Mouse (Mus musculus): ENCODE results near the gene Sema4f.

Gene Sema4f

DNA sequence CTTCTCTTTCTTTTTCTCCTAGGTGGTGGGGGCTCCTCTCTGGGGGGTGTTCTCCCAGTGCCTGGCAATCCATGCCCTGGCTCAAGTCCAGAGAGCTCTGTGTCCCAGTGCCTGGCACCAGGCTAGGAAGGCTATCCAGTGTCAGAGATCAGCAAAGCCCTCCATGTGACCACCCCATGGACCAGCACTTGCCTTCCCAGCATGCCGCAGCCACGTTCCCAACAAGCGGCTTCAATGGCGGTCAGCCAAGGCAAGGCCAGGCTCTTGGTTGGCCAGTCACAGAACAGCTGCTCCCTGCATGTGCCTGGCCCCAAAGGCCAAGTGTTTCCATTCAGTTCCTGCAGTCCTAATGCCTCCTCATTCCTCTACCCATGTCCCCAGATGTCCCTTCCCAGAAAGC lies 53.2 kb downstream of the Sema4f start:
- Histone ChIP-seq H3K27me3 (ENCODE audit: insufficient read depth, low read length) (no peaks in the 10 kb centered on the region), H3K4me3 (replicated peaks; ENCODE audit: low read length) (peak overlapping the region; percentile 26; the same call in 1 of the 2 replicates), H3K9me3 (ENCODE audit: low read length) (no peaks in the 10 kb centered on the region; the same call in none of the 2 replicates), H3K36me3 (ENCODE audit: insufficient read depth, low read length) (no peaks in the 10 kb centered on the region), H3K4me1 (replicated peaks; ENCODE audit: low read depth, low read length) (peaks cover 64% of the 10 kb centered on the region)
- no peak for TF ChIP-seq NANOG (IDR thresholded peaks at IDR 0.05; ENCODE audit: borderline replicate concordance, low read length)
- TF ChIP-seq POU5F1 (IDR thresholded peaks at IDR 0.05; ENCODE audit: borderline replicate concordance, low read length): no peak
- TF ChIP-seq CTCF (conservative IDR thresholded peaks at IDR 0.05; ENCODE audit: low read length): no peak

DNA sequence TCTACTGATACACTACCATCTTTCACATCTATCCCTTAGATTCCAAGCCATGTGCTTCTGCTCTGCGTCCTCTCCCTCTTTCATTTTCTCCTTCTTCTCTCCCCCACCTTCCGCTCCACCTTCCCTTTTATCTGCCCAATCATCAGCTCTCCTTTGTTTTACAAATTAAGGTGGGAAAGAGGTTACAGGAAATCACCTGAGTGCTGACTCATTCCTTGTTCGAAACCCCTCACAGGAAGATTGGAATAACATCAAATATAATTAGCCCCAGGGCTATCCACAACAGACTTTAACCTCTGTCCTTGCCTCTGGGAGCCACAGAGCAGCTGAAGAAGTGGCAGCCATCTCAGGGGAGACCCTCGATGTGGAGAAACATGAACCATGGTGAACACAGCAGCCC lies 53.7 kb downstream of the Sema4f start:
- Histone ChIP-seq H3K9me3 (ENCODE audit: low read length) (no peaks in the 10 kb centered on the region; the same call in none of the 2 replicates), H3K27me3 (ENCODE audit: insufficient read depth, low read length) (no peaks in the 10 kb centered on the region), H3K36me3 (ENCODE audit: insufficient read depth, low read length) (no peaks in the 10 kb centered on the region), H3K4me1 (replicated peaks; ENCODE audit: low read depth, low read length) (peaks cover 64% of the 10 kb centered on the region), H3K4me3 (replicated peaks; ENCODE audit: low read length) (0 out of 2 replicates have a peak overlapping the region, but pooled peaks have one; percentile 26)
- TF ChIP-seq NANOG (IDR thresholded peaks at IDR 0.05; ENCODE audit: borderline replicate concordance, low read length) (no peak), CTCF (conservative IDR thresholded peaks at IDR 0.05; ENCODE audit: low read length) (no peak), POU5F1 (IDR thresholded peaks at IDR 0.05; ENCODE audit: borderline replicate concordance, low read length) (no peak)

DNA sequence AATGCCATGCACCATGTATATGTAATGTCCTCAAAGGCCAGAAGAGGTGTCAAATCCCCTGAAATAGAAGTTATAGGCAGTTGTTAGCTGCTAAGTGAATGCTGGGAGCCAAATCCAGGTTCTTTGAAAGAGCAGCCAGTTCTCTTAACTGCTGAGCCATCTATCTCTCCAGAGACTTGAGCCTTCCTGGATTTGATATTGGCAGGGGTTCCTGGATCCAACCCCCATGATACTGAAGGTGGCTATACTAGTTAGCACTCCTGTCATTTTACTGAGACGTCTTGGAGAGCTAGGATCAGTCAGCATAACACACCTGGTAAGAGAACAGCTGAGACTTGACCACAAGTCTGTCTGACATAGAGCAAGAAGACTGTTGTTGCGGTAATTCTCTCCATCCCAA lies 54.1 kb downstream of the Sema4f start:
- Histone ChIP-seq H3K36me3 (ENCODE audit: insufficient read depth, low read length) (no peaks in the 10 kb centered on the region), H3K9me3 (ENCODE audit: low read length) (no peaks in the 10 kb centered on the region; the same call in none of the 2 replicates), H3K4me1 (replicated peaks; ENCODE audit: low read depth, low read length) (peaks cover 60% of the 10 kb centered on the region), H3K27me3 (ENCODE audit: insufficient read depth, low read length) (no peaks in the 10 kb centered on the region), H3K4me3 (replicated peaks; ENCODE audit: low read length) (no peak overlapping the region)
- TF ChIP-seq CTCF (conservative IDR thresholded peaks at IDR 0.05; ENCODE audit: low read length): no peak
- TF ChIP-seq POU5F1 (IDR thresholded peaks at IDR 0.05; ENCODE audit: borderline replicate concordance, low read length): no peak
- TF ChIP-seq NANOG (IDR thresholded peaks at IDR 0.05; ENCODE audit: borderline replicate concordance, low read length): no peak

DNA sequence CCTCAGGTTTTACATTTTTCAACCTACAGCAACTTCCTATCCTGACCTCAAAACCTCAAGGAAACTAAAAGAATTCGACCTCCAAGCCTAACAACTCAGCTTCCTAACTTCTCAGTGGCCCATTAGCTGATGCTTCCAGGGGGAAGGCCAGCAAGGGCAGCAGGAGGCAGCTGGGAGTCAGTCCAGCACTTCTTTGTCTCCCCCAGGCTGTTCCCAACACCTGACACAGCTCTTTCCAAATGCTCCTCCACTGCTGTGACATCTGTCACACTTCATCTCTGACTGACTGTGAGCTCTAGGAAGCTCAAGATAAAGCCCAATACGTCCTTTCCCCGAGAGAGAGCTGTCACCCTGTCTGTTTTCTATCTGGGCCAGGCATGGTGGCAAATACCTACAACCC lies 55.0 kb downstream of the Sema4f start:
- no peak overlapping the region for H3K4me3 ChIP-seq (replicated peaks; ENCODE audit: low read length)
- no peaks in the 10 kb centered on the region for H3K36me3 ChIP-seq (ENCODE audit: insufficient read depth, low read length)
- no peaks in the 10 kb centered on the region for H3K27me3 ChIP-seq (ENCODE audit: insufficient read depth, low read length)
- no peaks in the 10 kb centered on the region; the same call in none of the 2 replicates for H3K9me3 ChIP-seq (ENCODE audit: low read length)
- TF ChIP-seq CTCF (conservative IDR thresholded peaks at IDR 0.05; ENCODE audit: low read length): no peak
- no peak for TF ChIP-seq POU5F1 (IDR thresholded peaks at IDR 0.05; ENCODE audit: borderline replicate concordance, low read length)
- TF ChIP-seq NANOG (IDR thresholded peaks at IDR 0.05; ENCODE audit: borderline replicate concordance, low read length): no peak
- H3K4me1 ChIP-seq (replicated peaks; ENCODE audit: low read depth, low read length): peaks cover 63% of the 10 kb centered on the region

DNA sequence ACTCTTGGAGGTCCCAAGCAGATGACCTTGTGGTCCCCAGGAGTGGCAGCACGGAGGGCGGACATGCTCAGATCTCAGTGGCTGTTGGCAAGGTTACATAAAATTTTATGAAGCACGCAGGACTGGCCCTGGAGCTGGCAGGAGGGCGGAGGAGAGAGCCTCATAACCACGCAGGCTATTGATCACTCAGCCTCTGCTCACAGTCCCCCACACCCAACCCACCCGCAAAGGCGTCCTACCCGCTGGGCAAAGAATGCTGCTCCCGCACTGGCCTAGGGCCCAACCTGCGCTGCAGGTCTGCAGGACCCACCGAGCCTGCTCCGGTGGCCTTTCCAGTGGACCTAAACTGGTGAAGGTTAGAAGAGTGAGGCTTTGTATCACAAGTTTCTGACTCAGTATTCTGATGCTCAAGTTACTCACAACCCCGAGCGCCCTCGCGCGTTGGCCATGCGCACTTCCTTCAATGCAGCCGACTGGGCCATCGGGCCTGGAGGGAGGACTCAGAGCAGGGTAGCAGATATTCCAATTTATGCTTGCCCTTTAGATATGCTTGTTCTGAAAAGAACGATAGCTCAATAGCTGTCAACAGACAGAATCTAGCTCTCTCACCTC lies 58.0 kb downstream of the Sema4f start:
- Histone ChIP-seq H3K9me3 (ENCODE audit: low read length) (no peaks in the 10 kb centered on the region; the same call in none of the 2 replicates), H3K4me1 (replicated peaks; ENCODE audit: low read depth, low read length) (peaks cover 64% of the 10 kb centered on the region), H3K4me3 (replicated peaks; ENCODE audit: low read length) (peak overlapping the region; percentile 62), H3K27me3 (ENCODE audit: insufficient read depth, low read length) (no peaks in the 10 kb centered on the region), H3K36me3 (ENCODE audit: insufficient read depth, low read length) (no peaks in the 10 kb centered on the region)
- TF ChIP-seq POU5F1 (IDR thresholded peaks at IDR 0.05; ENCODE audit: borderline replicate concordance, low read length) (no peak), CTCF (conservative IDR thresholded peaks at IDR 0.05; ENCODE audit: low read length) (peak; percentile 39; the same call in 1 of the 2 replicates), NANOG (IDR thresholded peaks at IDR 0.05; ENCODE audit: borderline replicate concordance, low read length) (no peak)

DNA sequence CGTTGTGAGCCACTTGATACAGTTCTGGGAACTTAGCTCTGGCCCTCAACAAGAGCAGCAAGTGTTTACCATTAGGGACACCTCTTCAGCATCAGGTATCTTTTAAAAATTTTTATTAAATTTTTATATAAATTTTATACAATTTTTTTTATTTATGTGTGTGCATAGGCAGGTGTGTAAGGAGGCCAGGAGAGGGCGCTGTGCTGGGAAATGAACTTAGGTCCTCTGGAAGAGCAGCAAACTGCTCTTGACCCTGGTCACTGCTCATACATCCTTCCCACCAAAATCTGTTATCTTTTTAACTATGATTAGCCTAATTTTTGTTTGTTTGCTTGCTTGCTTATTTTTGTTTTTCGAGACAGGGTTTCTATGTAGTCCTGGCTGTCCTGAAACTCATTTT lies 58.8 kb downstream of the Sema4f start:
- Histone ChIP-seq H3K4me3 (replicated peaks; ENCODE audit: low read length) (no peak overlapping the region; the same call in 1 of the 2 replicates), H3K9me3 (ENCODE audit: low read length) (peaks cover 5% of the 10 kb centered on the region), H3K27me3 (ENCODE audit: insufficient read depth, low read length) (no peaks in the 10 kb centered on the region), H3K36me3 (ENCODE audit: insufficient read depth, low read length) (no peaks in the 10 kb centered on the region), H3K4me1 (replicated peaks; ENCODE audit: low read depth, low read length) (peaks cover 56% of the 10 kb centered on the region)
- peak; percentile 58 for TF ChIP-seq CTCF (conservative IDR thresholded peaks at IDR 0.05; ENCODE audit: low read length)
- no peak for TF ChIP-seq POU5F1 (IDR thresholded peaks at IDR 0.05; ENCODE audit: borderline replicate concordance, low read length)

DNA sequence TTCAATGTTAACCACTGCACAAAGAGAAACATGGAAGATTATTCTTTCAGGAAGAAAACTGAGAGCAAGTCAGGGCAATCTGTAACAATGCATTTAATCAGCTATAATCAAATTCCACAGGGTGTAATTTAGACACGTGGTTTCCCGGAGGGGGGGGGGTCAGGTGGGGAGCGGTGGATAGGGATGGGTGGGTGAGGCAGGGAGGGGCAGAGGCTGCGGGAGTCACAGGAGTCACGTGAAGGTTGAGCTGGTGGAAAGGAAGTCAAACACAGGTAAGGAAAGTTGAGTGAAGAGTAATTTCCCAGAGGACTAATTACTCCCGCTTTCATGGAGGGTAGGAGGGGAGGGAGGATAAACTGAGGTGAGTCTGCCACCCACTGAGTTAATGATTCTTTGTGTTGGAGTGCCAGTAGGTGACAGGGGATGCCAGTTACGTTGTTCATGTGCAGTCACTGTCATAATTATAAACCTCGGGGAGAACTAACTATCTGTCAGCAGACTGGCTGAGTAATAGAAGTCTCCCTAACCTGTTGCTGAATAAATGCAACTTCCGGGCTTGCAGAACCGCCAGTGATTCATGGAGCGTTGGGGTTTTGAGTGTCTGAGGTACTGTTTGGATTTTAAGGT lies 60.0 kb downstream of the Sema4f start:
- TF ChIP-seq NANOG (IDR thresholded peaks at IDR 0.05; ENCODE audit: borderline replicate concordance, low read length) (no peak), POU5F1 (IDR thresholded peaks at IDR 0.05; ENCODE audit: borderline replicate concordance, low read length) (no peak), CTCF (conservative IDR thresholded peaks at IDR 0.05; ENCODE audit: low read length) (no peak)
- H3K4me1 ChIP-seq (replicated peaks; ENCODE audit: low read depth, low read length): peaks cover 52% of the 10 kb centered on the region
- H3K36me3 ChIP-seq (ENCODE audit: insufficient read depth, low read length): no peaks in the 10 kb centered on the region
- no peak overlapping the region for H3K4me3 ChIP-seq (replicated peaks; ENCODE audit: low read length)
- peaks cover 5% of the 10 kb centered on the region; the same call in 1 of the 2 replicates for H3K9me3 ChIP-seq (ENCODE audit: low read length)
- H3K27me3 ChIP-seq (ENCODE audit: insufficient read depth, low read length): no peaks in the 10 kb centered on the region

DNA sequence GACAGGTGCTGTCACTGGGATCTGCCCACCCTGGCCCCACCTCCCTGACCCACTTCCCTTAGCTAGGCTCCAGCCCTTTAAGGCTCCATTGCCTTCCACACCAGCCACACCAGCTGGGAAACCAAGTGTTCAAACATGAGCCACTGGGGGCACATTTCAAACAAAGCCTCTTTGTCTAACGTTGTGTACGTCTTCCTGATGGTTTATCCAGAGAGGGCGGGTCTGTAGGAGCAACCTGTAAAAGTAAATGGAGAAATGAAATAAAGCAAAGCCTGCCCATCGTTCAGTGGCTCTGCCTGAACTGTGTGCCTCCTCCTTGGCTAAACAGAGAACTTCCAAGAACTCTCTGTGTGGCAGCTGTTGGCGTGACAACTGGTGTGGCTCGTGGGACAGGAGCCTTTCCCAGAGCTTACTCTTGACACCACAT lies 64.0 kb downstream of the Sema4f start:
- H3K27me3 ChIP-seq (ENCODE audit: insufficient read depth, low read length): no peaks in the 10 kb centered on the region
- peaks cover 21% of the 10 kb centered on the region for H3K4me1 ChIP-seq (replicated peaks; ENCODE audit: low read depth, low read length)
- TF ChIP-seq CTCF (conservative IDR thresholded peaks at IDR 0.05; ENCODE audit: low read length) (no peak), NANOG (IDR thresholded peaks at IDR 0.05; ENCODE audit: borderline replicate concordance, low read length) (no peak)
- H3K4me3 ChIP-seq (replicated peaks; ENCODE audit: low read length): no peak overlapping the region
- peaks cover 5% of the 10 kb centered on the region; the same call in 1 of the 2 replicates for H3K9me3 ChIP-seq (ENCODE audit: low read length)
- H3K36me3 ChIP-seq (ENCODE audit: insufficient read depth, low read length): no peaks in the 10 kb centered on the region

Measured in E14TG2a.4 (cell line).